Mouse (Mus musculus) intestine, embryonic 14.5 days (tissue): ENCODE results near the gene Ppp1r36. TPM values are rescaled to one million over a fixed set of nuclear protein-coding genes. Genes with fewer than 3 reads are reported as not detected.

Source experiments
- ATAC-seq: fragments of 200-750 bp; cut with Nextera tagmentation; replicated peaks from 2 replicates; pipeline ENCODE4 v1.8.0; 2017; ENCODE audit warnings: low read depth, moderate number of reproducible peaks, moderate TSS enrichment, moderate library complexity; ENCODE audit not compliant: low FRiP score, low TSS enrichment
- DNase-seq: peaks from one replicate; pipeline ENCODE4 v3.0.0-alpha.2; 2018; ENCODE audit warnings: low spot score
- H3K27ac ChIP-seq: fragments of 300-500 bp; sonication (generic); 2 replicates; pipeline ENCODE4 v1.5.1; 2014; ENCODE audit warnings: low read depth, mild to moderate bottlenecking, control low read depth
- H3K27me3 ChIP-seq: fragments of 300-500 bp; sonication (generic); replicated peaks from 2 replicates; pipeline ENCODE4 v1.6.1; 2014; ENCODE audit warnings: low read length, control low read depth; ENCODE audit not compliant: control insufficient read depth, insufficient read depth
- H3K36me3 ChIP-seq: fragments of 300-500 bp; sonication (generic); 2 replicates; pipeline ENCODE4 v1.6.1; 2014; ENCODE audit warnings: low read length, control low read depth; ENCODE audit not compliant: control insufficient read depth, insufficient read depth
- H3K4me1 ChIP-seq: fragments of 300-500 bp; sonication (generic); replicated peaks from 2 replicates; pipeline ENCODE4 v1.6.1; 2014; ENCODE audit warnings: low read length, control low read depth, mixed read lengths; ENCODE audit not compliant: control insufficient read depth, insufficient read depth
- H3K4me2 ChIP-seq: fragments of 300-500 bp; sonication (generic); 2 replicates; pipeline ENCODE4 v1.6.1; 2014; ENCODE audit warnings: low read length
- H3K4me3 ChIP-seq: fragments of 300-500 bp; sonication (generic); 2 replicates; pipeline ENCODE4 v1.5.1; 2014; ENCODE audit warnings: low read depth, low read length, control low read depth, mixed read lengths
- H3K9ac ChIP-seq: fragments of 300-500 bp; sonication (generic); 2 replicates; pipeline ENCODE4 v1.6.1; 2014; ENCODE audit warnings: mild to moderate bottlenecking, low read length
- H3K9me3 ChIP-seq: fragments of 300-500 bp; sonication (generic); 2 replicates; pipeline ENCODE4 v1.6.1; 2016; ENCODE audit warnings: low read length, control low read depth; ENCODE audit not compliant: control insufficient read depth
- WGBS: fragments of 180-500 bp; shearing (Covaris S2); extraction: QIAGEN DNeasy Blood & Tissue Kit; methylation state at CpG from one replicate; pipeline ENCODE4 v1.1.7; 2014; 5-methylcytosine and 5-hydroxymethylcytosine counted together
- polyA plus RNA-seq: library from polyadenylated mRNA; unstranded; fragments of >200 nt; fragmentation: Nextera tagmentation; extraction: Ambion mirVana; gene quantifications from 2 replicates; pipeline ENCODE4 v1.2.1, GENCODE M21; 2014

Gene Ppp1r36
- polyA plus RNA-seq, 1 experiment from 2014 or later = 1.9 TPM

DNA sequence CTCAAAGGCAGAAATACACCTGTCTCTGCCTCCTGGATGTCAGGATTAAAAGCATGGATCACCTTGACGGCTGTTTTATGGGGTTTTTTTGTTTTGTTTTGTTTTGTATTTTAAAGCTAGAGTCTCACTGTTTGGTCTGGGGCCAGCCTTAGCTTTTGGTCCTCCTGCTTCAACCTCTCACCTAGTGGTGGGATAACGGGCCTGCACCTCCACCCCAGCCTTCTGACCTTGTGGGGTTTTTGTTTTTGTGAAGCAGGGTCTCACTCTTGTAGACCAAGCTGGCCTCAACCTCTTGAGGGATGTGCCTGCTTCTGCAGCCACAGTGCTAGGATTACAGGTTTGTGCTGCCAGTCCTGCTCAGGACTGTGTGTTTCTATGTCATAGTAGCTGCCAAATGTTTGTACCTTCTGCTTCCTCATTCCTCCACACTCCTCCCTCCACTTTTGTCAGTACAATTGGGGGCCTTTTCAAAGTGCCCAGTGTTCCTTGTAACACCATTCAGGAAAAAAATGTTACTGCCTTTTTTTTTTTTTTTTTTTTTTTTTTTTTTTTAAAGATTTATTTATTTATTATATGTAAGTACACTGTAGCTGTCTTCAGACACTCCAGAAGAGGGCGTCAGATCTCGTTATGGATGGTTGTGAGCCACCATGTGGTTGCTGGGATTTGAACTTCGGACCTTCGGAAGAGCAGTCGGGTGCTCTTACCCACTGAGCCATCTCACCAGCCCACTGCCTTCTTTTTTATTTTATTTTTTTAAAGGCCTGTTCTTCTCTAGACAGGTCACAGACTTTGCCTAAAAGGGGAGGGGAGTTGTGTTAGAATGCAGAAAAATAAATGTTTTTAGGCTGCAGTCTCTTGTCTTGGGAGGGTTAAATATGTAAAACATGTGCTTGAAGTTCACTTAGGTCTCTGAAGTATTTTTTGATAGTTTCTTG, 44.2 kb upstream of the Ppp1r36 start:
- Histone ChIP-seq H3K36me3 (no peaks in the 10 kb centered on the region), H3K27me3 (no peaks in the 10 kb centered on the region), H3K4me1 (peaks cover 27% of the 10 kb centered on the region), H3K4me3 (no peak overlapping the region), H3K9ac (no peak overlapping the region), H3K27ac (no peak overlapping the region), H3K9me3 (no peaks in the 10 kb centered on the region), H3K4me2 (no peak overlapping the region; the same call in 1 of the 2 replicates)
- ATAC-seq = no peak
- 77% methylated on average over 5 of the region's 7 CpGs for WGBS
- no peak for DNase-seq

DNA sequence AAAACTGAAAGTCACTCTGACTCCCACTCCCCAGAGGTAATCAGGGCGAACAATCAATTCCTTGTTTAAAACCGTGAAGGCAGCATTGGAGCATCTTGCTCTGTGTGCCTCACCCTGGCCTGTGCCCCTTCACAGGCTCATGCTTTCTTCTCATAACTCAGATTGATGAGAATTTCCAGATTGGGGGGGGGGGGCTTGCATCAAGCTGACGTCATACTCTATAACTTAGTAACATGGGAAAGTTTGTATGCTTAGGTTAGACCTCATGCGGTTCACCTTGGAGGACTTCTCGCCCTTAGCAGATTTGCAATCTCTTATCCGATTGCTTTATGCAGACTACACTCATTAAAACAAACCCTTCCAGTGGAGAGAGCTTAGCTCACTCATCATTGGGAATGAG, 43.3 kb upstream of the Ppp1r36 start:
- no peak overlapping the region for H3K9ac ChIP-seq
- H3K4me1 ChIP-seq = peaks cover 20% of the 10 kb centered on the region
- ATAC-seq = no peak
- no peaks in the 10 kb centered on the region for H3K9me3 ChIP-seq
- DNase-seq = no peak
- no peaks in the 10 kb centered on the region for H3K27me3 ChIP-seq
- no peaks in the 10 kb centered on the region for H3K36me3 ChIP-seq
- no peak overlapping the region for H3K27ac ChIP-seq
- H3K4me2 ChIP-seq = no peak overlapping the region
- no peak overlapping the region for H3K4me3 ChIP-seq
- WGBS = 66% methylated on average over 6 of the region's 6 CpGs

DNA sequence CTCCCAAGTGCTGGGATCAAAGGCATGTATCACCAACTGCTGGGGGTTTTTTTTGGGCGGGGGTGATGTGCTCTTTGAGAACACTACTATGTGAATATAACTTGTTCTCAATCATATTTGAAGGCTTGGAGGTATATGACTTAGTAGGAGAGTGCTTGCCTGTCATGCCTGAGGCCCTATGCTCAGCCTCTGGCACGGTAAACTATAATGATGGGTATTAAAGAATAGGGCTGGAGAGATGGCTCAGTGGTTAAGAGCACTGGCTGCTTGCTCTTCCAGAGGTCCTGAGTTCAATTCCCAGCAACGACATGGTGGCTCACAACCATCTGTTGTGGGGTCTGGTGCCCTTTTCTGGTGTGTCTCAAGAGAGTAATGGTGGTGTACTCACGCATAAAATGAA, 42.4 kb upstream of the Ppp1r36 start:
- Histone ChIP-seq H3K27ac (no peak overlapping the region), H3K27me3 (no peaks in the 10 kb centered on the region), H3K9me3 (no peaks in the 10 kb centered on the region), H3K4me2 (no peak overlapping the region), H3K9ac (no peak overlapping the region), H3K4me3 (no peak overlapping the region), H3K36me3 (no peaks in the 10 kb centered on the region), H3K4me1 (peaks cover 20% of the 10 kb centered on the region)
- ATAC-seq (no peak), DNase-seq (no peak)
- 78% methylated on average over 4 of the region's 4 CpGs for WGBS

DNA sequence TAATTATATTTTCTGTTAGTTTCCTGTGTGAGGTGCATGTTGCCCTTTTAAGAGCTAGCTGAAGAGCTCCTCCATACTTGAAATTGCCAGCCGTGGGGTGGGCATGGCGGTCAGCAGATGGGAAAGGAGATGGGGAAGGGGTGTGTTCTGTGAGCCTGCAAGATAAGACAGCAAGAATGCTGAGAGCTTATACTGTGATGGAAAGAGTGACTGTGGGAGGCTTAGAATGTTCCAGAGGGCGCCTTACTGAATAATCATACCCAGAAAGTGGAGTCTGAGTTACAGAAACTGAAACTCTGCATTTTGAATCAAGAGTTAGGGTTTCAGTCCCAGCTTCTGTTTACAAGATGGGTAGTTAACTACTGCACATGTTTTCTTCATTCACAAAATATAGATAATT, 41.8 kb upstream of the Ppp1r36 start:
- Histone ChIP-seq H3K27ac (no peak overlapping the region), H3K27me3 (no peaks in the 10 kb centered on the region), H3K4me3 (no peak overlapping the region), H3K4me2 (no peak overlapping the region), H3K9ac (no peak overlapping the region), H3K9me3 (no peaks in the 10 kb centered on the region), H3K4me1 (peaks cover 20% of the 10 kb centered on the region), H3K36me3 (no peaks in the 10 kb centered on the region)
- 78% methylated on average over 3 of the region's 3 CpGs for WGBS
- DNase-seq (no peak), ATAC-seq (no peak)

DNA sequence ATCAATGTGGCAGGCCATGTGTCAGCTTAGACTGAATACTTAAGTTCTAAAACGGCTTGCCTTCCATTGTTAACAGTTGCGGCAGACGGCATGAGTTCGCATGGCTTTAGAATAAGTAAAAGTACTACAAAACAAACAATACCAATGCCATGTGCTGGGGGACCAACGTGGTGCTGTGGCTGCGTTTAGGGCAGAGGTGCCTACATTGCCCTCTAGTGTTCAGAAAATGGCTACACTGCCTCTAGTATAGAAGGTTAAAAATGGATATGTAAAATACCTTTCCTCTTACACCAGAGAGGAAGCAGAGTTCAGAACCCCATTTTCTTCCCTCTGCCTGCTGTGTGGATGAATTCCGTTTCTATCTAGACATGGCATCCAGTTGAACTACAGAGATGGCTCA, 40.7 kb upstream of the Ppp1r36 start:
- H3K27ac ChIP-seq = no peak overlapping the region
- H3K36me3 ChIP-seq = no peaks in the 10 kb centered on the region
- DNase-seq (no peak), ATAC-seq (no peak)
- H3K27me3 ChIP-seq = no peaks in the 10 kb centered on the region
- peaks cover 18% of the 10 kb centered on the region for H3K4me1 ChIP-seq
- H3K9me3 ChIP-seq = no peaks in the 10 kb centered on the region
- H3K4me2 ChIP-seq = no peak overlapping the region
- no peak overlapping the region for H3K9ac ChIP-seq
- 58% methylated on average over 7 of the region's 7 CpGs for WGBS
- H3K4me3 ChIP-seq = no peak overlapping the region

DNA sequence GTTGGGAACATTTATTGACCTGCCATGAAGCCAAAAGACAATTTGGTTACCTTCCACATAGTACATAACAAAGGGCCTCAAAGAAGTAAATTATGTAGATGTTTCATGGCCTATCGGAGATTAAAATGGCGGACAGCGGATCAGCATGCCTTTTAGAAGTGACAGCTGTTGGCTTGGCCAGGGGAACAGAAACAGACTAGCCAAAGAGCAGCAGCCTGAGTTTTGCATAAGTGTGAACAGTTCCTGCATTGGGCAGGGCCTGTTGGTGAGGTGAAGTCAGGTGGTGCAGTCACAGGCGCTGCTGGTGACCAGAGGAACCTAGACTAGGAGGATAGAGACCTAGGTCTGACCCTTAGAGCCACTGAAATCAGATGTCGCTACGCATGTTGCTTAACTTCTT, 40.3 kb upstream of the Ppp1r36 start:
- WGBS = 95% methylated on average over 6 of the region's 6 CpGs
- Histone ChIP-seq H3K4me3 (no peak overlapping the region), H3K36me3 (no peaks in the 10 kb centered on the region), H3K4me2 (no peak overlapping the region), H3K9ac (no peak overlapping the region), H3K27me3 (no peaks in the 10 kb centered on the region), H3K9me3 (no peaks in the 10 kb centered on the region), H3K4me1 (peaks cover 14% of the 10 kb centered on the region), H3K27ac (no peak overlapping the region)
- no peak for DNase-seq
- ATAC-seq = no peak

DNA sequence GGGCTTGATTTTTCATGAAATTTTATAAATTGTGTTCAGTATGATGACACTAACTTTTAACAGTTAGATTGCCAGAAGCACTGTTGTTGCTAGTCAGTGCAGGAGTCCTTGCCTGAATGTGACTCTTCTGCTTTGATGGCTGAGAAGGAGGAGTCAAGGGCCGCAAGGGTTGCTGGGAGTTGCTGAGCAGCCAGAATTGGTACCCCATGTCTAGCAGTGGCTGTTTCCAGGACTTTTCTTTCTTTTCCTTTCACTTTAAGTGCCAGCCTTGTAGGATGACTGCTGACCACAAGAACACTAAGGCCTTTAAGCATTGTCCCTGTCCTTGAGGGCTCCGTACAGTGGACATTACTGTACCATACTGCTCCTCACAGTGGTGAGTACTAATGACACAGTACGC, 39.6 kb upstream of the Ppp1r36 start:
- Histone ChIP-seq H3K4me1 (peaks cover 9% of the 10 kb centered on the region; the same call in 1 of the 2 replicates), H3K4me2 (no peak overlapping the region), H3K4me3 (no peak overlapping the region), H3K36me3 (no peaks in the 10 kb centered on the region), H3K27ac (no peak overlapping the region), H3K27me3 (no peaks in the 10 kb centered on the region), H3K9ac (no peak overlapping the region), H3K9me3 (no peaks in the 10 kb centered on the region)
- DNase-seq (no peak), ATAC-seq (no peak)
- 91% methylated on average over 3 of the region's 3 CpGs for WGBS

DNA sequence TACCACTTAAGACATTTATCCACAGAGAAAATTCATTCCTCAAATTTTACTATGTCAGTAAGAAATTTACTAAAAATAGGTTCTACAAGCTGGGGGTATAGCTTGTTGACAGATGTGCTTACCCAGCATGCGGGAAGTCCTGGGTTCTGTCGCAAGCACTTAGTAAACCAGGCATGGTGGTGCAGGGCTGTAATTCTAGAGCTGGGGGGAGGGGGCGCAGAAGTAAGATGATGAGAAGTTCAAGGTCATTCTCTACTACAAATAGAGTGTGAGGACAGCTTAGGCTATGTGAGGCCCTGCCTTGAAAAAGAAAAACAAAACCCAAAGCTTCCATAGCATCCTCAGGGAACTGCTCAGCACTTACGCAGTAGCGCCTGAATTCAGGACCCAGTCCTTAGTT, 38.8 kb upstream of the Ppp1r36 start:
- H3K9me3 ChIP-seq = no peaks in the 10 kb centered on the region
- WGBS = 76% methylated on average over 5 of the region's 5 CpGs
- no peak overlapping the region for H3K9ac ChIP-seq
- ATAC-seq (no peak), DNase-seq (no peak)
- no peak overlapping the region for H3K4me3 ChIP-seq
- H3K27me3 ChIP-seq = no peaks in the 10 kb centered on the region
- no peak overlapping the region for H3K27ac ChIP-seq
- 0 out of 2 replicates have a peak, but pooled peaks cover under 1% of the 10 kb centered on the region for H3K36me3 ChIP-seq
- H3K4me2 ChIP-seq = no peak overlapping the region
- H3K4me1 ChIP-seq = peaks cover 3% of the 10 kb centered on the region; the same call in 1 of the 2 replicates

DNA sequence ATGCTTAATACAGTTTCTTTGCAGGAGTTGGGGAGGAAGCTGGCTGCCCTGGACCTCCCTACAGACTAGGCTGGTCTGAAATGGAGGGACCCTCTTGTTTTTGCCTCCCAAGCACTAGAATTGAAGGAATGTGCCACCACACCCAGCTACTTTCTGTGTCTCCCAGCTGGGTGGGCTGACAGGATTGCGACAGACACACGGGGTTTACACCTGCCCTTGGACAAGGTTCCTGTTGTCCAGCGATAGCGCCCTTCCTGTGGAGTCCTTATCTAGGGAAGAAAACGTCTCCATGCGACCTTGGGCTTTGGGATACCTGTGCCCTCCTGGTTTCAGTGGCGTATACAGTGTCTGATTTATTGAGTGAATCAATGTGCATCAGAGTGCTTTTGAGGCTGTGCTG, 37.2 kb upstream of the Ppp1r36 start:
- WGBS = 71% methylated on average over 7 of the region's 7 CpGs
- H3K4me2 ChIP-seq = no peak overlapping the region
- no peaks in the 10 kb centered on the region for H3K9me3 ChIP-seq
- no peak for DNase-seq
- no peaks in the 10 kb centered on the region; the same call in 1 of the 2 replicates for H3K4me1 ChIP-seq
- H3K9ac ChIP-seq = no peak overlapping the region
- no peak overlapping the region for H3K27ac ChIP-seq
- ATAC-seq = no peak
- H3K36me3 ChIP-seq = peaks cover 5% of the 10 kb centered on the region; the same call in 1 of the 2 replicates
- no peak overlapping the region for H3K4me3 ChIP-seq
- no peaks in the 10 kb centered on the region for H3K27me3 ChIP-seq
